Mouse (Mus musculus) urinary bladder, adult 18-20 months (tissue): ENCODE data around the gene Pdzd2.

ENCODE experiments used
- DNase-seq, 2 experiments: peaks; one replicate each; pipeline ENCODE4 v3.0.0; 2022; ENCODE audit warnings: low spot score in 2 of 2, mixed read lengths in 2 of 2

Pdzd2 gene

DNA sequence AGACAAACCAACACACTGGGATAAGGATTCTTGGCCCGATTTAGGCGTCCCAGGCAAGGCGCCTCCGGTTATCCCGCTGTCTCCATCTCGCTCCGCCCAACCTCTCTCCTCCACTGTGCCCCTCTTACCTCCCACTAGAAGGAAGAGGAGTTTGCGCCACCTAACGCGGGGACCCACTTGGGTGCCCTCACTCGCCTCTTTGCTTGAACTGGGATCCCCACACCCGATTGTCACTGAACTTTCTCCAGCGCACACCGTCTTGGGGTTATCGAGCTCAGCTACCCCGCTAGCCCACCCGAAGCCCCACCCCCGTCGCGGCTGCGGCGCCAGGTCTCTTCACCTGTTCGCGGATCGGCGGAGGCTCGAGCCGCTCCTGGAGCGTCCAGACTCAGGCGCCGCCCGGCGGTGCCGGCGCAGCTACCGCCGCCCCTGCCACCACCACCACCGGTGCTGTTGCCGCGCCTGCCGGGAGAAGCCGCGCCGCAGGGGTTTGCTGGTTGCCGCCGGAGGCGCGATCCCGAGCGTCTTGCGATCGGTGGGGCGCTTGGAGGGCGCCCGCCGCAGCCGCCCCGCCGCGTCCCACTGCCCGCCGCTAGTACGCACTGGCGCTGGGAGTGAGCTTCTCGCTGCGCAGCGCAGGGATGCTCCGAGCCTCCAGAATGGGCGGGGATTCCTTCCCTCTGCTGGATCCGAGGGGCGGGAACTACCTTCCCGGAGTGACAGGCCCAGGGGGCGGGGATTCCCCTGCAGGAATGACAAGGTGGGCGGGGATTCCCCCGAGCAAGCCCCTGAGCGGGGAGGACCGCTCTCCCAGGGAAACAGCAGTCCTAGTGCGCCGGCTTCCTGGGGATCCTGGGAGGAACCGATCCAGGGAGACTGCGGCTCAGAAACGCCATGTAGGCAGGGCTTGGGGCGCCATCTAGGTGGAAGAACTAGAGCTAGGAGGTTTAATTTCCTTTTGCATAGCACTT is at the start of gene Pdzd2:
Gene Pdzd2 (minus strand): TSS at position 648 of the 971 bp plus-strand sequence.
- DNase-seq = peak; percentile 82 to 88

DNA sequence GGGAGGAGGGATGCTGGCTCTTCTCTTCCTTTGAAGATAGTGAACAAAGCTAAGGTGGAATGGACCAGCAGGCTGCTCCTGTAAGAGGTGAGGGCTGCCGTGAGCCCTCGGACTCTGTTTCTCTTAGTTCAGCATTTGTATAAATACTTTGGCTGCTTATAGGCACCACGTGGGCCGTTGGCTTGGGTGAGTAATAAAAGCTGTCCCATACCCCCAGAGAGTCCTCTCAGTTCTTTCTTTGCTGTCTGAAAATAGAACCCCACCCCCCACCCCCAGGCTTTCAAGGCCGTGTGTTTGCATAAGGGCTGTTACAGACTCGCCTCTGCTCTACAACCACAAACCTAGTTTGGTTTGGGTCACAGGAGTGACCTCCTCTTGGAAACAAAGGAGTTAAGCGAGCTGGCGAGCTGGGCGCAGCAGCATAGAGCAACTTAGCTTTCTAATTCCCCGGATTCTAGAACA is 49.7 kb upstream of the Pdzd2 start:
- DNase-seq = no peak

DNA sequence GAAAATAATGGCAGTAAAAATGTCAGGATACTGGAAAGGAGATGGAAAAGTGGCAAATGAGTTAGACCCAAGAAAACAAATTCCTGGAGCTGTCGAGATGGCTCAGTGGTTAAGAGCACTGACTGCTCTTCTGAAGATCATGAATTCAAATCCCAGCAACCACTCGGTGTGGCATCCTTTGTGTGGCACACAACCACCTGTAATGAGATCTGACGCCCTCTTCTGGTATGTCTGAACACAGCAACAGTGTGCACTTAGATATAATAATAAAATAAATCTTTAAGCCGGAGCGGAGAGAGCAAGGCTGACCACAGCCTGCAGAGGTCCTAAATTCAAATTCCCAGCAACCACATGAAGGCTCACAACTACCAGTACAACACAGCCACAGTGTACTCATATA is 48.8 kb upstream of the Pdzd2 start:
- no peak for DNase-seq

DNA sequence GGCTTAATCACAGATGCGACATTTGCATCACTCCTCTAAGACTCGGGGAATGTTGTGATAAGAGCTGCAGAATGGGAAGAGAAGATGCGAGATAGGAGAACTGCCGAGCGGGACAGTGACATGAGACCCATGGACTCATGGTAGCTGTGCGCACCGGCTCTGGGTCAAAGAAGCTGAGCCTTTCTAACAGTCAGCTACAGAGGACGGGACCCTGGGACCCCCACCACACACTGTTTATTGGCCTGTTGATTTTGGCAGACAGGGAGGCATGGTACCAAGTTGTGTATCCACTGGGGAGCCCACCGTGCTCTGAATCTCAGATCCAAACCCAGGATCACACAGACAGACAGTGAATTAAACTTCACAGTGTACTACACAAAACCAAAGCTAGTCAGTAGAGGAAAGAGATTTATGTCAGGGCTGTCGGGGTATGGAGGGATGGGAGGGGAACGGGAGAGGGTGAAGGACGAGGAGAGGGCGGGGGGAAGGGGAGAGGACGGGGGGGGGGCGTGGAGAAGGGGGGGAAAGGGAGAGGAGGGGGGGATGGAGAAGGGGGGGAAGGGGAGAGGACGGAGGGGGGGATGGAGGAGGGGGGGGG is 42.1 kb upstream of the Pdzd2 start:
- no peak for DNase-seq

DNA sequence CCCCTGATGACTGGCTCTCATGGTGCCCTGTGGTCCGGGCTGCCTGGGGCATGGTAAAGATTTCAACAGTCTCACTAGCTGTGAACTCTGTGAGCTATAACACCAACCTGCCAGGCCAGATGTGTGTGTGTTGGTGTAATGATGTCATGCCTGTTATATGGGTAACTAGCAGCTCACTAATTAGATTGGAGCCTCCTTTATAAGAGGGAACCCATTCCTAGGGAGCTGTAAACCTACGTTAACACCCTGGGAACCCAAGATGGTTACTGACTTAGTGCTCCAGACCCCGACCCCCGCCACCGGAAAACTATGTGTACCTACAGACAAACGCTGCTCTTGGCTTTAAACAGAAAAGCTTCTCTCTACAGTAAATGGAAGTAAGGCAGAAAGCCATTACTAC is 41.6 kb upstream of the Pdzd2 start:
- DNase-seq = no peak

DNA sequence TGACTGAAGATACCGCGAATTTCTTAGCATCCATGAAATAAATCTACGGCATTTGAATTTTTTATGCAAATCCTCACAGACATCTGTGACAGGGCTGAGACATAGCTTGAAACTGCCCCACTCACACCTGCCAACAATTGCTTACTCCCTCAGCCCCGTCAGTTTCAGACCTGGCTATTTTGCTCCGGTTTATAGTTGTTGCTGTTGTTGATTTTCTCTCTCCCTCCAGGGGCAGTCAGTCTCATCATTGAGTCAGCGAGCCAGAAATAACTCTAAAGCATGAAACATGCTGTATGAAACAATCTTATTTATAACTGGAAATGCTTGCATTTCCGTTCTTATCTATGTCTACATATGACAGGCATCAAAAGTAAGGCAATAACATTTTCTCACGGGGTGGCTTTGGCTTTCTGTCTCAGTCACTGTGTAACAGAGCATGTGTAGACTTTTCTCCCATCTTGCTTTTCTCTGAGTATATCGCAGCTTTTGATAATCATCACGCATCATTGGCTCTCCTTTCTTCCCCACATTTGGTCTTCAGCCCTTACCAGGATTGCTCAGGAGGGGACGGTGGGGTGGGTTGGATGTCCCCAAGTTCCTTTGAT is 34.5 kb upstream of the Pdzd2 start:
- no peak for DNase-seq

DNA sequence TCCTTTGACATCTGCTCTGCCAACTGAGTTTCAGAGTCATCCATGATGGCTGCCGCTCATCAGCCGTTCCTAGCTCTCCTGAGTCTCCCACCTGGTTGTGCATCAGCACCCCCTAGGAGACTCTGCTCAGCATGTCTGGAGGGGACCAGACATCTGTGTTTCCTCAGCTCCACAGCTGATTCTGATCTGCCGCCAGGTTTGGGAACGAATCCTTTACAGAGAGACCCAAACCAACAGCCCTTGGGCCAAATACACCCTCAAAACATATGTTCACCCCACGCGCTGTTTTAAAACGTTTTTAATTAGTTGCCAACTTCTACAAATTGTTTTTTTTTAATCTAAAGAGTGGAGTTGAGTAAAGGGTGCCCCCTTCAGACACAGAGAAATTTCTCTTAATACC is 31.2 kb upstream of the Pdzd2 start:
- no peak for DNase-seq

DNA sequence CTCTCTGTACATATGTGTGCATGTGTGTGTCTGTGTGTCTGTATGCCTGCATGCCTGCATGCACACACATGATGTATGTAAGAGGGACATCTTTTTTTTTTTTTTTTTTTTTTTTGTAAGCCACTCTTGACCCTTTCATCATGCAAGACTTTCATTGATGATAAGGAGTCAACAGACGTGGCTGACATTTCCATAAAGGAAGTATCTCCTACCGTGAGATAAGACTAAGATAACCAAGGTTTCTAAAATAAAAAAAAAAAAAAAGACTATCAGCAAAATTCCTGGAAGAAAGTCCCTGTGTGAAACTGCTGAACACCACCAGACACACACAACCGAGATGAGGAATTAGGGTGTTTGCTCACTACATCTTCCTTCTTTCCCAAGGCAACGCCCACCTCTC is 27.1 kb upstream of the Pdzd2 start:
- DNase-seq = no peak

DNA sequence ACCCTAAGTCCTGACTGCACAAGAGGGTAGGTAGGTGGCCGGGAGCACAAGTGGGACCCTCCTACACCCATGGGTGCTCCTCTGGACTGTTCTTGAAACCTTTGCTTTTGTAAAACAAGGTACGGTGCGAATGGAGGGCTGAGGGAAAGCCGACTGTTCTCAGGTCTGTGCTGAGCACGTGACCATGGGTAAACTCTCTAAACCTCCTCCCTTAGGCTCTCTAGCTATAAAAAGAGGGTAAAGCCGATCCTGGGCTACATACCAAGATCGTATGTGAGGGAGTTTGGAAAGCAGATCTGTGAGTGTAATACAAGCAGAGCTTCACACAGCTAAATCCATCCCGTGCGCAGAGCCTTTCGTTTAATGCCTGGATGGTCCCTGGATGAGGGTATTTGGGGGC is 23.4 kb upstream of the Pdzd2 start:
- DNase-seq = no peak

DNA sequence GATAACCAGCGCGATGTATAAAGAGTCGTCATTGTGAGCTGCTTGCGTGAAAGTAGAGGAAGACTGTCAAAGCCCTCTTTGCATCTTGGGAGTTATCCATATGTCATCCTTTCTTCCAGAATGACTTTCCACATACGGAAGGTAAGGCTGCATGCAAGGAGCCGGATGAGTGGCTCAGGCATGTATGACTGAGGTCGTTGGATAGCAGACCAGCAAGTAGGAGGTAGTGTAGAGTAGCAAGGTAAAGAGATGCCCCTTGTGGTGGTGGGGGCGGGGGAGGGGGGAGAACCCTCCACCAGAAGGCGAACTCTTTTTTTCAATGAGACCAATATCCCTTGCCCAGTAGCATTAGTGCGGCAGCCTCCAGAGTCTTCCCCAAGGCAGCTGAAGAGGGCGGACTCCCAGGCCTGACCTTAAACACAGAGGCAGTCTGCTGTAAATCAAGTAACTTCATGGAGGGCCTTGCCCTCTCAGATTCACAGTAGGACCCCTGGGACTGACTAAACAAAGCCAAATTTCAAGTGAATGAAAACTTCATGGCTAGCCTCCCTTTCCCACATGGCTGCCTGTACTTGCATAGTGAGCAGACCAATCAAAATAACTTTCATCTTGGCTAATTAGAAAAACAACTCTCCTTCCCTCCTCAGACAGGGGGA is 22.7 kb upstream of the Pdzd2 start:
- no peak for DNase-seq

DNA sequence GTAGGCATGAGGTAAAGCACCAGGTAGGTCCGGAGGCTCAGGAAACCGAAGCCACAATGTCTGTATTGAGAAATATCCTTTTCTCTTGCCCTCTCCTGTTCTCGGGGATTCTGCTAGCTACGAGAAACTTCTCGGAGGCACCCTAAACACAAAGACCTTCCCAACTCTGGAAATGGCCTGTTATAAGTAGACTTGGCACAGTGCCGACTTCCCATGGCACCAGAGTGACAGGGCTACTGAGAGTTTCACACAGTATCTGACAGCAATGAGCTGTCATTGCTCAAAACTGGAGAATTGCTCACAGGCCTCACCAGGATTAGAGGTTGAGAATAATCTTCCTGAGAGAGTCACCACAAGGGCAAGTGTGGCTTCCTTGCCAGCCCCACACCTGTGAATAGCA is 21.0 kb upstream of the Pdzd2 start:
- no peak for DNase-seq

DNA sequence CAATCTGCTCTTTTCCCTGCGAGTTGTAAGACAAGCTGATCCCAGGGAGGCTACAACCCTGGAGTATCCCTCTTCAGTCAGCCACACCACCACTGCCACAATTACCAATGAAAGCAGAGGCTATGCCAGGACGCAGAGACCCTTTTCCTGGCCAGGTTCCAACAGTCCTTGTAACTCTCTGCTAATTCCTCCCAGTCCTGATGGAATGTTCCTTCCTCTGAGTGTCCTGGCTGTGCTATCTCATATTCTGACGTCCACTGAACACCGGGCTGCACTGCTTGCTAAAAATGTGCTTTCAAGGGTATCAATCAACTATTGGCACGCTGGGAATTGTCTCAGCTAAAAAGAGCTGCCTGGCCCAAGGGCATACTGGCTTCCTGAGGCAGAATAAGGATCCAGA is 18.7 kb upstream of the Pdzd2 start:
- no peak for DNase-seq

DNA sequence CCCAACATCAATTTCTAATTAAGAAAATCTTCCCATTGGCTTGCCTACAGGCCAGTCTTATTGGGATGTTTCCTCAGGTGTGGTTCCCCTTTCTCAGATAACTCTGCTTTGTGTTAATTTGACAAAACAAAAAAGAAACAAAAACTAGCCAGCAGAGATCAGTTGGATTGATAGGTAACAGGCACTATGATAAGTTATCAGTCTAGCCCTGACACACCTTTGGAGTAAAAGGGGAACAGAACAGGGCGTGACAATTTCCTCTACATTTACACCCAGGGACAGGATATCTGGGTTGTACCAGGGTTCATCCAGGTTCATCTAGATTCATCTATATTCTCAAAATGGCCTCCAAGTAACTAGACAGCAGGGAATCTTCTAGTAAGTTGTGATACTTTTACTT is 18.0 kb upstream of the Pdzd2 start:
- no peak for DNase-seq

DNA sequence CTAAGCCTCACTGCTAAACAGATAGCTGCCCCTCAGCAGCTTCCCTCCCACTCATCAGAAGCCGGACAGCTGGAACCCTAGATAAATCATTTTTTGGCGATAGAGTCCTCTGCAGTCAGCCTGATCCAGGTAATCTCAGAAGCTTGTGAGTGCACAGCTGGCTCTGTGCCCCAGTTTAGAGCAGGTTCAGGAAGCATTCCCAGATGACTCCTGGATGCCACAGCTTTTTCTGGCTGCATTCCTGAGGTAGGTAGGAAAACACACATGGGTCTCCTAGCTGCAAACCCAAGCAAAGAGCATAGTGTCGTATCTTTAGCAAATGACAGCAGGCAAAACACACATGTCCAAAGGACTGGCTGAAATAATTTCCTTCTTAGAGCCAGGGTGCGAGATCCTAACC is 13.5 kb upstream of the Pdzd2 start:
- DNase-seq = no peak

DNA sequence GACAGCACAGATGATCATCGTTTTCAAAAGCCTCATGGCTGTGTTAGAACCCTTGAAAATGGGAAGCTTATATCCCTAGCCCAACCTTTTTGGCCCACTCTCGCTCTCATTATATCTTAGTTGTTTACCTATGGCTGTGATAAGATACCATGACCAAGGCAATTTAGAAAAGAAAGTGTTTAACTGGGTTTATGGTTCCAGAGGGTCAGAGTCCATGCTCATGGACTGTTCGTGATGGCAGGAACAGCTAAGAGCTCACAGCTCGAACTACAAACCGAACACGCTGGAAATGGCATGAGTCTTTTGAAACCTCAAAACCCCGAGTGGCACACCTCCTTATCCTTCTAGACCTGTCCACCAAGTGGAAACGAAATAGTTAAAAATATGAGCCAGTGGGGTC is 11.2 kb upstream of the Pdzd2 start:
- no peak for DNase-seq

DNA sequence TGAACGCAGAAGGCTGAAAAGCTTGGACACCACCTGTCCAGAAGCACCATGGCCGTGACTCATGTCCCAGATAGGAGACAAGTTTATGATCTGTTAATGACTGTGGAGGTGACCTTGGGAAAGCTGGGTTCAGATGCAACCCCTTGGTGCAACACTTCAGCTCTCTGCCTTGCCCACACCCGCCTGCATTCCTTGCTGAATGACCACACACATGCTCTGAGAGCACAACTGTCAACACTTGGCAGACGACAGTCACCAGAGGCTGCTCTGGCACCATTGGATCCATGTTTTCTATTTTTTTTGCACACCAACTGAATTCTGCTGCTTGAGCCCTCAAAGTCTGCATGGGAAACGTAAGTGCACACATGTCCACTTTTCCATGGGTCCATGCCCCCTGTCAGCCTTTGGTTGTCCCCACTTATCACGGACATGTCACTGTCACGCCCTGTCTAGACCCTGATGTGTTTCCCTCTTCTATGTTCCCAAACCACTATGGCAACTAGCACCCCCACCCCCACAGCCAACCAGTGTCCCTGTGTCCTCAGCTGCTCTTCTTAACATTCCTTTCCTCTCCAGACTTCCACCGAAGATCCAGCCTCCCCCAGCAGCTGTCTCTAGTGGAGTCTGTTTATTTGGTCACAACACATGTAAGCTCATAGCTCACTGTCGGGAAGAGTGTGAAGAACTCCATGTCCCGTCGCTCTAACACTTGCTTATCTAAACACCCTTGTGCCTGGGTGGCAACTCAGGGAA is 10.0 kb upstream of the Pdzd2 start:
- DNase-seq = no peak

DNA sequence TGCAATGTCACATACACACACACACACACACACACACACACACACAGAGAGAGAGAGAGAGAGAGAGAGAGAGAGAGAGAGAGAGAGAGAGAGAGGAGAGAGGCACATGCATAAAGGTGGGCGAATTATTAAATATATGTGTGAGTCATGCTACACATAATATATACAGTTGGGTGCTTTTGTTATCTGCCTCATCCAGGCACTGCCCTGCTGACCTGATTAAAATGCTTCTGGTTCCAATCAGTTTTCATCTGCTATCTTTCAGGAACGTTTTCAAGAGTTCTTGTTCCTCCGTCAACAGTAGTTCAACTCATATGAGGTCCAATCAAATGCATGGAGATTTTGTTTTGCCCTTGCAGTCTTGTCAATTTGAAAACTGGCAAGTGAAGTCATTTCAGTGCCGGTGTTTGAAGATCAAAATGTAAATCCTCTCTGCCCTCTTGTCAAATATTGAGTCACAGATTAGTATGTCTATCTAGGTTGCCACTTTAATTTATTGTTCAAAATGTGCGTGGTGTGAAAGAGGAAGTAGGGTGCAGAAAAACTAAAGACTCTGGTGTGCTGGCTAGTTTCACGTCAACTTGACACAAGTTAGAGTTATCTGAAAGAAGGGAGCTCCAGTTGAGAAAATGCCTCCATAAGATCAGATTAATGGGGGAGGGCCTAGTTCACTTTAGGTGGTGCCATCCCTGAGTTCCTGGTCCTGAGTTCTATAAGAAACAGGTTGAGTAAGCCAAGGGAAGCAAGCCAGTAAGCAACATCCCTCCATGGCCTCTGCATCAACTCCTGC is 2.6 kb upstream of the Pdzd2 start:
- DNase-seq = no peak

DNA sequence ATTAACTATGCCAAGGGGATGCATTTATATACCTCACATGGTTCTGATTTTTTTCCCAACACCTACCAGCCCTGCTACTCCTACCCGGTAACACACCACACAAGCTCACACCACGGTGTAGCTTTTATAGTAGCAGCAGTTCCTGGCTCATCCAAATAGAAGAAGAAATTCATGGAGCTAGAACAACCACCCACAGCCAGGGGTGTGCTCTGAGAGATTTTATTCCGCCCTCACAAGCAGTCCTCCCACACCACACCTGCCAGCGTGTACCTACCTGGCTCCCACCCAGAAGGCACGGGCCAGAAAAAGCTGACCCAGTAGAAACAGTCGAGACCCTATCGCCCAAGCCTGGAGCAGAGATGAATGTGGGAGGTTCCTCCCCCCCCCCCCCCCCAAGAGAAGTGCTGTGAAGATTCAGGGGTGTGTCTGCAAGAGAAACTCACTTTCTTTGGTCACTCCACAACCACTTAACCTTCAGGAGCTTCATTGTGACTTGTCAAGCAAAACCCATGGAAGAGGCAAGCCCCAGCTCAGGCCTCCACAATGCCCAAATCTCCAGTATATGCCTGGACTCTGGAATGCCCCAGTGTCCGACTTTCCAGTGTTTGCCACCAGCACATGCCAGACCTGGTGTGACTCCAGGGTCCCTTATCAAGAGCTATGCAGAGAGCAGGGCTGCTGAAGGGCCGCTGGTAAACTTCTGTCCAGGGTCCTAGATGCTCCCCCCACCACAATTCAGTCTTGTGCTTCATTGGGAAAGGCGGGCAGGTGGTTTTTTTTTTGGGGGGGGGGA is 1.2 kb downstream of the Pdzd2 start:
- DNase-seq = no peak

DNA sequence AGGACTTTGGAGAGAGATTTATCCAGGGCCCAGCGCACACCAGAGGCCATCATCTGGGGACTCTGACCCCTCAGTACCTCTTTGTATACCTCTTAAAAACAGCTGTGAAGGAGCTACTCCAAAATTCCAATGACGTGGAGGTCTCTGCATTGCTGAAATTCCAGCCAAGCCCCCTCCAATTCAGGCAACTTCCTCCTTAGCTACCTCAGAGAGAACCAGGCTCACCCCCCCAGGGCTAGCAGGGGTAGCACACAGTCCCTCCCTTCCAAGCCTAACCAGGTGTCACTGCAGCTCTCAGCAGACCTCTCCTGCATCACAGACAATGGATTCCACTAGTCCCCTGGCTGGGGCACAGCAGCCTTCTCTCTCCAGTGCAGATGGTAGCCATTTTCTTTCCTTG is 4.5 kb downstream of the Pdzd2 start:
- DNase-seq = no peak

DNA sequence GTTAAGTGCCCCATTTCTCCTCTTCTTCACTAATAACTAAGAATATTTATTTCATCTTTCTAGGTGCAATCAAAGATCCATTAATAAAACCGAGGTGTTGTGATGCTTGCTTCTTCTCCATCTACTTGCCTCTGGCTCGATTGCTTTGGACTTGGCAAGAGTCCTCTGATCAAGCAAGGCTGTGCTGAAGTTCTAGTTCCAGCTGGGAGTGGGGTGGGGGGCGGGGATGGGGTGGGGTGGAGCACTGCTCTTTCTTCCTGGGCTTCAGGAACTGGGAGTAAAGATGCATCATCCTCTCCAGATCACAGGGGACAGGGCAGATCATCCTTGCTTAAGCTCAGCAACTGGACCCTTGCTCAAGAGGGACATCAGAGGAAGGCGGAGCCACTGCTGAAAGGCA is 5.5 kb downstream of the Pdzd2 start:
- no peak for DNase-seq
